Mouse (Mus musculus): ENCODE measurements around the gene Psd4.

The Psd4 gene

DNA sequence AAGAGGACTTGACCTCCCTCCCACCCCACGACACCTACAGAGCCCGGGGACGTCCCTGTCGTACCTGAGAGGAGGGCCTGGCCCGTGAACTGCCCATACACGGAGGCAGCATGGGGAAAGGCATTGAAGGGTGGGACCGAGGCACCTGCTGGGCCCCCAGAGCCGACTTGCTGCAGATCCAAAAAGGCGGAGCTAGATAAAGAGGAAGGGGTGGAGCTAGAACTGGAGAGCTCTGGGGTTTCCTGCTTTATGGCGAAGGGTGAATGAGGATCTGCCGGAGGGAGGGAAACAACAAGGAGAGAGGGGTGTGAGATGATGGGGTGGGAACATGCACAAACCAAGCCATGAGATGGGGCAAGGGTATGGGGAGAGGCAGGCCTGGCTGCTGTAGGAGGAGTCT is 68.3 kb downstream of the Psd4 start:
- DNase-seq (ENCODE audit: low spot score) = no peak

- DNase-seq (ENCODE audit: low spot score) = no peak
Observed at GRCm38 (mm10) chr2:24440056-24440455, 72.7 kb downstream of the Psd4 start.

DNA sequence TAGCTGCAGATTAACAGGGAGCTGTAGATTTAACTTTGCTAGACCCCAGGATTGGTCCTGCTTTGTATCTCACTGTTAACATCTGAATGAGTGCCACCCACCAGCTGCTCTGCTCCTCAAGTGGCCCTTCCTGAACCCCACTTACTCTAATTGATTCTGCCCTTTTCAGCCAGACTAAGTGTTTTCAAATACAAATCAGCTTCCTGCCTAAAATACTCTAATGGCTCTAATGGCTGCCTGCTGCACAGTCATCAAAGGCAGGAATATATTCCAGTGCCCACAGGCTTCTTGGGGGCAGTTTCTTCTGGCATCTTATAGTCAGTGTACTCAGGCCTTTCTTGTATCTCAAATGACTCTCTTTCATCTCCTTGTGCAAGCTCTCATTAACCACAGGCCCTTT is 74.5 kb downstream of the Psd4 start:
- no peak for DNase-seq (ENCODE audit: low spot score)

DNA sequence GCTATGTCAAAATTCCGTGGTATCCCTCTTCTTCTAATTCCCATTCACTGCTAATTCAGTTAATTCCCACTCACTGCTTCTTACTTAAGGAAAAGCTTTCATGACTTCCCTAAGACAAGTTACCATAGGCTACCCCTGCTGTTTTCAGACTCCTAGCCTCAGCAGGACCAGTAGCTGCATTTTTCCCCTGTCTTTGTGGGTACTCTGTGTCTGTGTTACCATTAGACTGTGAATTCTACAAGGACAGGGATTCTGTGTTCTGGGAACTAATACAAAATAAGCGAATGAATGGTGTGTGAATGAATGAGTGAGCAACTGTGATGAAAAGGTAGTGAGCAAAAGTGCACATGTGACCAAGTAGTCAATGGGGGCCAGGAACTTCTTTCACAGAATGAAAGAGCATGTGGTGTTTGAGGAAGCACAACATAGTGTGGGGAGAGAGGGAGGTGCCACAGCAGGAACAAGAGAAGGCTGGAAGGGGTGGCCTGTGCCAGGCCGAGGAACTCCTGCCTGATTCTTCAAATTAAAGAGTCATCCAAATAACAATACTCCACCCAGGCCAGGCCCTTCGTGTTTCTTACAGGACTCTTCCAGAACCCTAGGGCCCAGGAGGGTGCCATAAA is 75.0 kb downstream of the Psd4 start:
- no peak for DNase-seq (ENCODE audit: low spot score)

- no peak for DNase-seq (ENCODE audit: low spot score)
Observed at GRCm38 (mm10) chr2:24443256-24443790, 75.9 kb downstream of the Psd4 start.

DNA sequence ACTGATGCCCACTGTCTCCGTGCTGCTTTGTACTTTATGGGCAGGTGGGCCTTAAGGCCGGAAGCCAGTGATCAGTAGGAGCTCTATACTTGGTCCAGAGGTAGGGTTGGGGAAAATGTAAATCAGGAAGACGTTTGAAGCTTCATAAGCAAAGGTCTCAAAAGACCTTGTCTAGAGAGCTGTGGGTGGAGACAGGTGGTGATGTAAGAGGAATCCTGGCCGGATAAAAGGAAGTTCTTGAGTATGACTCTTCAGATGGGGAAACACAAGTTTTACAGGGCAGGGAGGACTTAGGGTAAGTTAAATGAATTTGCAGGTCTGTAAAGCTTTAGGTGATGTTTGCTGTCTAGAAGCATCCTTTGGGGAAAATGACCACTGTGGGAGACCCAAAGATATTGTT is 81.7 kb downstream of the Psd4 start:
- no peak for DNase-seq (ENCODE audit: low spot score)

DNA sequence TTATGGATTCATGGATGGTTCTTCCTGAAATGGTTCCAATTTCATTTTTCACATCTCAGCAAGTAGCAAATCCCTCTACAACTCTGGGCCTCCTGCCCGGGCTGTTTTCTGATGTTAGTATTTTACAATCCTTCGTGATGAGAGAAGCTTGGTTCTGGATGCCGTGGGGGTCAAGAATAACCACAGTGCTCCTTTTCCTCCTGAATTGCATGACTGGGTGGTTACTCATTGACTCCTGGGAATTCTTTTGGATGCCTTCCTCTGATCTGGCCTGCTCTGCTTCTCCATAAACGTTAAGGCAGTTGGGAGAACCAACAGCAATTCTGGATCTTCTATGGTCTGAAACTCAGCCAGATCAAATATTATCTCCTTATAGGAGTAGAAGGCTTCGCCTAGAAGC is 85.8 kb downstream of the Psd4 start:
- DNase-seq (ENCODE audit: low spot score) = no peak

DNA sequence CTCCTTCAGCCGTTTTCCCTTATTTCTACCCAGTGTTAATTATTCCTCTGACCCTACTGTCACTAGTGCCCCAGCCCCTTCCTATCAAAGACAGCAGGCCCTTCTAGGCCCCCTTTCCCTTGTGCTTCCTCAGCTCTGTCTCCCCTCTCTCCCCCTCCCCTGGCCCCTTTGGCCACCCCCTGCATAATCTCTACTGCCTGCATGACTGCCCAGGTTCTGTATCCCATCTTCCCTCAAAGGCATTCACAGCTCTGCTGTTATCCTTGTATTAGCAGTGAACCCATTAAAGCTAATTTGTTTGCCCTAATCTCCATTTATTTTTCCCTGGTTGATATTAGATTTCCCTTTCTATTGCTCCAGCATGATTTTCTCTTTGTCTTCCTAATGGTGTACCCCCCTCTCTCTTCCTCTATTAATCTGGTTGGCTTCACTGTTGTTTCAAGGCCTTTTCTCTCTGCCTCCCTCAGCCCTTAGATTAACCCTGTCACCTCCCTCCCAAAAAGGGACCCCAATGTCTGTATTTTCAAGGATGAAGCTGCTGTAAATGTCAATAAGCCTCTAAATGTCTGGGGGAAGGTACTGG is 87.1 kb downstream of the Psd4 start:
- DNase-seq (ENCODE audit: low spot score) = no peak

DNA sequence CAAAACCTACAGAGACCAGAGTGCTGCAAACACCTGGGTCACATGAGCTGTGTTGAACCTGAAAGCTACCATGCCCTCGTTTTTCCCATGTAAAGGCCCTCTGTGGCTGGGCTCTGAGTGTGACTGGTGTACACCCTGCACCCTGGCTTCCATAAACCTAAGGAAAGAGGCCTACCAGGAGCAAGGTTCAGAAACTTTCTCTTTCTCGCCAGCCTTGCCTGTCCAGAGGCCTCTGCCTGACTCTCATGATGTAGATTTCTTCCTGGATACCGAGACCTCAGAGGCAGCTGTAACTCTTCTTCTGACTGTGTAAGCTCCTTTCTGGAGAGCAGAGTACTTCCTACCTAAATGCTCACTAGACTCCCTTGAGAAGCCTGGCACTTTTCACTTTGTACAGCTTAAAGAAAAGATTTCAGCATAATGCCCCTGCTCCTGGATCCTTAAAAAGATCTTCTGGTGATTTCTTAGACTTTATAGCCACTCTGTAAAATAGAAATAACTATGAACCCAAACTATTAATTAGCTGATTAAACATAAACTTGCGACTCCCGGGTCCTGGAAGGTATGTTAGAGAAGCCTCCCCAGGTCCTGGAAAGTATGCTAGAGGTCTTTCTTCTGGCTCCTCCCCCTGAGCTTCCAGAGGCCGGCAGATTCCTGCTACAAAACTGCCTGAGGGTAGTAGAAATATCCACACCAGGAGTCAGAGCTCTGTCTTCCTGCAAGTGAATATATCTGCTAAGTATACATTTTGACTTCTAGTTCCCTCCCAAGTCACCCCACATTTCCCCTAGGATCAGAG is 87.9 kb downstream of the Psd4 start:
- DNase-seq (ENCODE audit: low spot score) = no peak

DNA sequence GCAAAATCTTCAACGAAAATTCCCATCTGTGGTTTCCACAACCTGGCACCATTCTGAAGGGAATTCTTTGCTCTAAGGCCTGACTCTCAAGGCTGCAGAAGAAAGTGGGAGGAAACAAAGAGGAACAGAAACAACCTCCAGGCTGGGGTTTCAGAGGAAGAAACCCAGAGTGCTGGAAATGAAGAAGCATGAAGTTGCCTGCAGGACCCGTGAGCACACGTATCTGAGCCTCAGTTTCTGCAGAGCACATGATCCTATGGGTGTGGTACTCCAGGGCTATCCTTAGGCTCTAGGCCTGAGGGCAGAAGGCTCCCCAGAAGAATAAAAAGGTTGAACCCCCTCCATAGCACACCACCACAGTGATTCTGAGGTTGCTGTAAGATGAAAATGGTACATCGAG is 89.5 kb downstream of the Psd4 start:
- DNase-seq (ENCODE audit: low spot score) = no peak

DNA sequence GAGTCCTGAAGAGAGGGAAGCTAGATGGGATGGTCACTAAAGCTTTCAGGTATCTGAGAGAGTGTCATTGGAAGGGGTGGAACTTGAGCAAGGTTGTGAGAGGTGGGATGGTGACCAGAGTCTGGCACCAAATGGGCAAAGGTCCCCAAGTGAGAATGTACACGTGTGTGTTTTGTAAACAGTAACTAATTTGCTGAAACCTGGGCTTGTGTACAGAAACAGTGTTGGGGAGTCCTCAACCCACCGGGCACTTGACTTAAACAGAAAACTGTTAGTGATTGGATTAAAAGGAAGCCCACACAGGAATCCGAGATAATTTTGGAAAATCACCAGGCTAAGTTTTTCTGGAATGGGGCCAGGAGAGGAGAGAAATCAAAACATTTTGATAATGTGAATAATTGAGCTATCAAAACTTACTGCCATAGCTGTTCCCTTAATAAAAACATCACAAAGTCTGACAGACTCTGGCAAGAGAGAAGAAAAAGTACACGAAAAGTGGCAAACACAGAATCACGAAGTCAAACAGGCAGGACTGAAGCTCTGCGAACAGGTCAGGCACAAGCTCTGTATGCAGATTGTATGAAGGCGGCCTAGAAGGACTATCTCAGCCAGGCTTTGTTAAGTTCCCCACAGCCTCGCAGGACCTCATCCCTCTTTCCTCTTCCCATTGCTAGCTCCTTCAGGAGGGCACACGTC is 92.9 kb downstream of the Psd4 start:
- DNase-seq (ENCODE audit: low spot score) = no peak

DNA sequence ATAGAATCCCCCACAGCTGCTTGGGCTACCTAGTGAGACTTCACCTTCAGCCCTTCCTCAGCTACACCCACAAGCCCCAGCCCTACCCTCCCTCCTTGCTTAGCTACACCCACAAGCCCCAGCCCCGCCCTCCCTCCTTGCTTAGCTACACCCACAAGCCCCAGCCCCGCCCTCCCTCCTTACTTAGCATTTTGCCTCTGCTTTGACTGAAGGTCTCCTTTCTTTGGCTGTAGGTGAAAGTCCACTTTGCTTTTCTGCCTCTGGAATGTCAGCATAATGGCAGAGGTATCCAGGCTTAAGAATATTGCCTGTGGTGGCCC is 93.4 kb downstream of the Psd4 start:
- DNase-seq (ENCODE audit: low spot score) = no peak

All from urinary bladder, postnatal 10 days (tissue).